Mouse (Mus musculus): ENCODE measurements around the gene Nfkbib. TPM values are rescaled to one million over a fixed set of nuclear protein-coding genes. Genes with fewer than 3 reads are reported as not detected.

The Nfkbib gene
- total RNA-seq, 2 experiments from 2014 or later, result 39.3 to 39.6 TPM

Other genes starting within 250 kb of the Nfkbib start
- gene Ifnl3, start 244.7 kb downstream of the Nfkbib start, total RNA-seq (2021), result not detected
- not detected for gene Sycn, start 226.6 kb downstream of the Nfkbib start, total RNA-seq (2021)
- gene Nccrp1, start 220.3 kb downstream of the Nfkbib start, total RNA-seq (2021), result under 1 TPM; 0.36 to 0.53 TPM
- 10 to 100 TPM; 59.8 to 61.6 TPM for gene Samd4b, start 169.4 kb downstream of the Nfkbib start, total RNA-seq (2021)
- gene Pak4, start 169.3 kb downstream of the Nfkbib start, total RNA-seq (2021), result 1 to 10 TPM; 8.7 to 10.0 TPM
- 1 to 10 TPM in 1 of 2 experiments, under 1 TPM in 1; 0.53 to 1.1 TPM for gene Acp7, start 136.2 kb downstream of the Nfkbib start, total RNA-seq (2021)
- 10 to 100 TPM; 16.9 to 19.9 TPM for gene Fbxo27, start 74.7 kb downstream of the Nfkbib start, total RNA-seq (2021)
- under 1 TPM; 0.88 to 0.93 TPM for gene Fbxo17, start 50.7 kb downstream of the Nfkbib start, total RNA-seq (2021)
- gene Mrps12, start 25.7 kb downstream of the Nfkbib start, total RNA-seq (2021), result 10 to 100 TPM; 60.4 to 66.5 TPM
- 10 to 100 TPM; 13.0 to 17.9 TPM for gene Sars2, start 25.5 kb downstream of the Nfkbib start, total RNA-seq (2021)
- 1 to 10 TPM; 1.3 TPM for gene Ccer2, start 11.3 kb downstream of the Nfkbib start, total RNA-seq (2021)
- 100 to 1,000 TPM; 189 to 230 TPM for gene Sirt2, start 777 bp downstream of the Nfkbib start, total RNA-seq (2021)
- gene Rinl, start 21.5 kb upstream of the Nfkbib start, total RNA-seq (2021), result 1 to 10 TPM; 1.6 to 2.5 TPM
- 100 to 1,000 TPM; 401 to 422 TPM for gene Hnrnpl, start 41.0 kb upstream of the Nfkbib start, total RNA-seq (2021)
- gene Ech1, start 57.7 kb upstream of the Nfkbib start, total RNA-seq (2021), result 10 to 100 TPM; 43.6 to 44.2 TPM
- 1 to 10 TPM; 2.6 TPM for gene Lgals4, start 66.3 kb upstream of the Nfkbib start, total RNA-seq (2021)
- gene Lgals7, start 96.3 kb upstream of the Nfkbib start, total RNA-seq (2021), result under 1 TPM in 1 of 2 experiments, not detected in 1; 0.47 TPM
- 1 to 10 TPM in 1 of 2 experiments, under 1 TPM in 1; 0.59 to 1.3 TPM for gene Capn12, start 113.9 kb upstream of the Nfkbib start, total RNA-seq (2021)
- 100 to 1,000 TPM; 177 to 205 TPM for gene Actn4, start 194.8 kb upstream of the Nfkbib start, total RNA-seq (2021)
- 100 to 1,000 TPM; 163 to 174 TPM for gene Eif3k, start 214.4 kb upstream of the Nfkbib start, total RNA-seq (2021)
- 1 to 10 TPM; 2.0 to 3.7 TPM for gene Map4k1, start 214.5 kb upstream of the Nfkbib start, total RNA-seq (2021)

Data from left cerebral cortex, postnatal 14 days (tissue).